In the genomic region with DNA sequence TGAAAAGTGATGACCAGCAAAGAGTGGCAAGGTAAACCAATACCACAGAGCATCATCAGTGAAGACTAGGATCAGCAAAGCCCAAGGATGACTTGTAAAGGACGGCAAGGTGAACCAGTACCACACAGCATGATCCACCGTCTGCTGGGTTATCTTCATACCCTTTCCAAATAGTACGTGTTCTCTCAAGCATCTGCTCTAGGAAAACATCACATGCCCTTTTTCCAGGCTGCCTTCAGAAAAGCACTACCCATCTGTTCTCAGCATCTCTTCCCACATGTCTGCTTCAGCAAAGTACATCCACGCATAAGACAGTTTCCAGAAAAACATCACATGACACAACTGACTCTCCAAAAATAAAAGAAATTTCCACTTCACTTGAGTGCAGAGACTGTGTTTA, we compare ENCODE assay signal across 19 mouse cellular contexts.
DNase-seq lines count a peak whose midpoint lies in the region; ATAC-seq and TF ChIP-seq lines count a peak whose summit lies in the region.
"Had no signal": no experiment of that assay in that cellular context is flagged by ENCODE, and none has a peak within 500 bp of the region (broad histone marks: within the 10 kb centered on the region; RNA-seq: fewer than 3 reads in every experiment).

No protein-coding gene starts in this region.

- 89% methylated on average over 4 of the region's 4 CpGs for WGBS in forebrain, embryonic 14.5 days
- 88% methylated on average over 4 of the region's 4 CpGs for WGBS in forebrain, embryonic 13.5 days
- 82% methylated on average over 4 of the region's 4 CpGs for WGBS in heart, embryonic 11.5 days (ENCODE audit: insufficient replicate concordance)

- peak; percentile 19 for DNase-seq in forebrain, embryonic 14.5 days (ENCODE audit: low spot score)
- DNase-seq in layer of hippocampus, adult 9-11 months: peak; percentile 77
- DNase-seq in left cerebral cortex, postnatal 36 days (ENCODE audit: low spot score in 2 of 2): peak; percentile 45 to 51
- DNase-seq in kidney, postnatal 10 days: no peak
- DNase-seq in lung, adult 18-20 months: no peak
- DNase-seq: cerebellum, postnatal 10 days; gastrocnemius, postnatal 25 days; lung, postnatal 36 days; thymus, postnatal 14 days had no signal

- TF ChIP-seq POLR2A in cortical plate, adult 2 months (IDR thresholded peaks at IDR 0.05; ENCODE audit: extremely low read depth, insufficient read depth, low read length): no peak

- H3K27ac ChIP-seq in forebrain, embryonic 14.5 days (ENCODE audit: low read depth, low read length): no peak overlapping the region
- no peak overlapping the region for H3K27ac ChIP-seq in forebrain, embryonic 13.5 days
- 0 out of 2 replicates have a peak overlapping the region, but pooled peaks have one; percentile 84 for H3K27ac ChIP-seq in cortical plate, adult 2 months (ENCODE audit: insufficient read depth, low read length)
- no peak overlapping the region for H3K27ac ChIP-seq in heart, embryonic 11.5 days (ENCODE audit: low read depth, low read length)
- H3K27ac ChIP-seq: hindbrain, embryonic 13.5 days; intestine, embryonic 15.5 days; limb, embryonic 15.5 days; midbrain, embryonic 10.5 days; neural tube, embryonic 13.5 days had no signal

- no peaks in the 10 kb centered on the region for H3K4me1 ChIP-seq in forebrain, embryonic 14.5 days (ENCODE audit: control insufficient read depth, insufficient read depth, low read length)
- H3K4me1 ChIP-seq in forebrain, embryonic 13.5 days: no peaks in the 10 kb centered on the region
- peaks cover 4% of the 10 kb centered on the region for H3K4me1 ChIP-seq in cortical plate, adult 2 months (ENCODE audit: control insufficient read depth, insufficient read depth, low read length)
- no peaks in the 10 kb centered on the region for H3K4me1 ChIP-seq in heart, embryonic 11.5 days (ENCODE audit: control insufficient read depth, insufficient read depth, low read length)
- H3K4me1 ChIP-seq: hindbrain, embryonic 13.5 days; intestine, embryonic 15.5 days; limb, embryonic 15.5 days; midbrain, embryonic 10.5 days; neural tube, embryonic 13.5 days had no signal

- H3K27me3 ChIP-seq in forebrain, embryonic 14.5 days (replicated peaks; ENCODE audit: control insufficient read depth, insufficient read depth, low read length): no peaks in the 10 kb centered on the region
- H3K27me3 ChIP-seq in forebrain, embryonic 13.5 days: no peaks in the 10 kb centered on the region
- H3K27me3 ChIP-seq in heart, embryonic 11.5 days (ENCODE audit: control insufficient read depth, insufficient read depth, low read length): no peaks in the 10 kb centered on the region
- H3K27me3 ChIP-seq: hindbrain, embryonic 13.5 days; intestine, embryonic 15.5 days; limb, embryonic 15.5 days; neural tube, embryonic 13.5 days had no signal

- intact Hi-C loops in left cerebral cortex, postnatal 36 days (cut with DNase I): no loop called here

- no peak overlapping the region for H3K4me3 ChIP-seq in forebrain, embryonic 14.5 days (ENCODE audit: low read depth, low read length)
- H3K4me3 ChIP-seq in forebrain, embryonic 13.5 days: no peak overlapping the region
- no peak overlapping the region for H3K4me3 ChIP-seq in cortical plate, adult 2 months (ENCODE audit: insufficient read depth, low read length)
- no peak overlapping the region for H3K4me3 ChIP-seq in heart, embryonic 11.5 days (ENCODE audit: low read depth, low read length)
- H3K4me3 ChIP-seq: hindbrain, embryonic 13.5 days; intestine, embryonic 15.5 days; limb, embryonic 15.5 days; midbrain, embryonic 10.5 days; neural tube, embryonic 13.5 days had no signal

- no peak overlapping the region for H3K4me2 ChIP-seq in forebrain, embryonic 14.5 days (ENCODE audit: low read length)
- no peak overlapping the region for H3K4me2 ChIP-seq in forebrain, embryonic 13.5 days
- H3K4me2 ChIP-seq in heart, embryonic 11.5 days: no peak overlapping the region
- H3K4me2 ChIP-seq: hindbrain, embryonic 13.5 days; intestine, embryonic 15.5 days; limb, embryonic 15.5 days; neural tube, embryonic 13.5 days had no signal

- ATAC-seq in forebrain, embryonic 14.5 days: no peak
- ATAC-seq in forebrain, embryonic 13.5 days: no peak
- ATAC-seq in heart, embryonic 11.5 days (replicated peaks; ENCODE audit: insufficient number of reproducible peaks, low FRiP score, low TSS enrichment): no peak
- ATAC-seq: CD4-positive, CD25-positive, alpha-beta regulatory T cell, adult 4 months; intestine, embryonic 15.5 days had no signal

- H3K36me3 ChIP-seq in forebrain, embryonic 14.5 days (ENCODE audit: control insufficient read depth, insufficient read depth, low read length): no peaks in the 10 kb centered on the region
- no peaks in the 10 kb centered on the region for H3K36me3 ChIP-seq in forebrain, embryonic 13.5 days (ENCODE audit: poor library complexity, severe bottlenecking)
- H3K36me3 ChIP-seq in heart, embryonic 11.5 days (ENCODE audit: control insufficient read depth, insufficient read depth, low read length): no peaks in the 10 kb centered on the region
- H3K36me3 ChIP-seq: G1E; hindbrain, embryonic 13.5 days; intestine, embryonic 15.5 days; limb, embryonic 15.5 days; midbrain, embryonic 10.5 days; neural tube, embryonic 13.5 days had no signal

- H3K9me3 ChIP-seq in forebrain, embryonic 14.5 days (replicated peaks; ENCODE audit: control insufficient read depth, low read length): no peaks in the 10 kb centered on the region
- H3K9me3 ChIP-seq in forebrain, embryonic 13.5 days (replicated peaks): no peaks in the 10 kb centered on the region
- no peaks in the 10 kb centered on the region for H3K9me3 ChIP-seq in heart, embryonic 11.5 days (replicated peaks; ENCODE audit: control insufficient read depth, low read length)
- H3K9me3 ChIP-seq: G1E; hindbrain, embryonic 13.5 days; intestine, embryonic 15.5 days; limb, embryonic 15.5 days; midbrain, embryonic 10.5 days; neural tube, embryonic 13.5 days had no signal

- H3K9ac ChIP-seq in forebrain, embryonic 14.5 days (ENCODE audit: low read length): no peak overlapping the region
- H3K9ac ChIP-seq in forebrain, embryonic 13.5 days: no peak overlapping the region
- no peak overlapping the region for H3K9ac ChIP-seq in heart, embryonic 11.5 days (ENCODE audit: low read depth, low read length)
- H3K9ac ChIP-seq: hindbrain, embryonic 13.5 days; intestine, embryonic 15.5 days; limb, embryonic 15.5 days; neural tube, embryonic 13.5 days had no signal

- no peak for TF ChIP-seq CTCF in cortical plate, adult 2 months (IDR thresholded peaks at IDR 0.05; ENCODE audit: extremely low read depth, insufficient read depth, low read length)

Comparison
In these comparisons a context has a peak if more than half of its experiments do, and no peak if none do; other contexts are left out.
1. DNase-seq: peak in forebrain, embryonic 14.5 days (single experiment), layer of hippocampus, adult 9-11 months (single experiment) and left cerebral cortex, postnatal 36 days (2 of 2); none in kidney, postnatal 10 days (single experiment) and lung, adult 18-20 months (0 of 2).